Mouse (Mus musculus): ENCODE measurements around the gene Glp1r. TPM values are rescaled to one million over a fixed set of nuclear protein-coding genes. Genes with fewer than 3 reads are reported as not detected.

Gene Glp1r
- polyA plus RNA-seq, 1 experiment from 2014 or later = 0.49 TPM

DNA sequence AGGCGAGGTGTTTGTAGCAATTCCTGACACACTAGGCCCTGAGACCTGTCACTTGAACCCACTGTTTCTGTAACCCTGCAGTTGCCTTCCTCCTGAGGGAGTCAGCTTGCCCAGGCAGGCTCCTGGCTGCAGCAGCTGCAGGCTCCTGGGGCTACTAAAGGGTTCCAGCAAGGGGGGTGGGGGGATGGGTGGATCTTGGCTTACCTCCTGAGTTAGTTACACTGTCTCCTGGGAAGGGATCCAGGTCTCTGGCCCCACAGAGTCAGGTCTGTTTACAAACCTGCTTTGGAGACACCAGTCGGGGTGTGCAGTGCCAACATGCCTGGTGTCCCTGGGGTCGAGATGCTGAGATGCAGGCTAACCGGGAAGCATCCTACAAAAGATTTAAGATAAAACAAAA, 68.4 kb downstream of the Glp1r start:
- WGBS = 43% methylated on average over 4 of the region's 4 CpGs
- Histone ChIP-seq H3K36me3 (ENCODE audit: control insufficient read depth, insufficient read depth) (no peaks in the 10 kb centered on the region), H3K4me1 (ENCODE audit: control insufficient read depth, insufficient read depth, low read length) (no peaks in the 10 kb centered on the region; the same call in 1 of the 2 replicates), H3K4me3 (ENCODE audit: low read length) (no peak overlapping the region), H3K9ac (ENCODE audit: low read length) (no peak overlapping the region), H3K27ac (ENCODE audit: low read length) (no peak overlapping the region), H3K9me3 (replicated peaks; ENCODE audit: control insufficient read depth, low read length) (no peaks in the 10 kb centered on the region), H3K4me2 (ENCODE audit: low read depth, low read length) (no peak overlapping the region), H3K27me3 (ENCODE audit: control insufficient read depth, insufficient read depth, low read length) (no peaks in the 10 kb centered on the region)
- no peak for ATAC-seq (replicated peaks; ENCODE audit: extremely low read depth, insufficient read depth, low FRiP score)

GRCm38 (mm10) chr17:30971877-30972276, 70.3 kb downstream of the Glp1r start:
- no peak overlapping the region for H3K4me2 ChIP-seq (ENCODE audit: low read depth, low read length)
- H3K27me3 ChIP-seq (ENCODE audit: control insufficient read depth, insufficient read depth, low read length) = no peaks in the 10 kb centered on the region
- no peaks in the 10 kb centered on the region for H3K9me3 ChIP-seq (replicated peaks; ENCODE audit: control insufficient read depth, low read length)
- no peak overlapping the region for H3K27ac ChIP-seq (ENCODE audit: low read length)
- no peak overlapping the region for H3K4me3 ChIP-seq (ENCODE audit: low read length)
- no peaks in the 10 kb centered on the region; the same call in 1 of the 2 replicates for H3K4me1 ChIP-seq (ENCODE audit: control insufficient read depth, insufficient read depth, low read length)
- H3K9ac ChIP-seq (ENCODE audit: low read length) = no peak overlapping the region
- H3K36me3 ChIP-seq (ENCODE audit: control insufficient read depth, insufficient read depth) = no peaks in the 10 kb centered on the region
- ATAC-seq (replicated peaks; ENCODE audit: extremely low read depth, insufficient read depth, low FRiP score) = no peak
- WGBS = 80% methylated on average over 7 of the region's 7 CpGs

- Histone ChIP-seq H3K27ac (ENCODE audit: low read length) (no peak overlapping the region), H3K9ac (ENCODE audit: low read length) (no peak overlapping the region), H3K36me3 (ENCODE audit: control insufficient read depth, insufficient read depth) (no peaks in the 10 kb centered on the region), H3K27me3 (ENCODE audit: control insufficient read depth, insufficient read depth, low read length) (no peaks in the 10 kb centered on the region), H3K9me3 (replicated peaks; ENCODE audit: control insufficient read depth, low read length) (no peaks in the 10 kb centered on the region), H3K4me1 (ENCODE audit: control insufficient read depth, insufficient read depth, low read length) (no peaks in the 10 kb centered on the region; the same call in 1 of the 2 replicates), H3K4me2 (ENCODE audit: low read depth, low read length) (no peak overlapping the region), H3K4me3 (ENCODE audit: low read length) (no peak overlapping the region)
- peak; percentile 75 for ATAC-seq (replicated peaks; ENCODE audit: extremely low read depth, insufficient read depth, low FRiP score)
- 32% methylated on average over 6 of the region's 6 CpGs for whole genome bisulfite sequencing
Observed at GRCm38 (mm10) chr17:30973332-30973731, 71.7 kb downstream of the Glp1r start.

- H3K4me1 ChIP-seq (ENCODE audit: control insufficient read depth, insufficient read depth, low read length) = no peaks in the 10 kb centered on the region
- no peak overlapping the region for H3K27ac ChIP-seq (ENCODE audit: low read length)
- no peaks in the 10 kb centered on the region for H3K36me3 ChIP-seq (ENCODE audit: control insufficient read depth, insufficient read depth)
- no peaks in the 10 kb centered on the region for H3K27me3 ChIP-seq (ENCODE audit: control insufficient read depth, insufficient read depth, low read length)
- no peaks in the 10 kb centered on the region for H3K9me3 ChIP-seq (replicated peaks; ENCODE audit: control insufficient read depth, low read length)
- H3K9ac ChIP-seq (ENCODE audit: low read length) = no peak overlapping the region
- WGBS = 48% methylated on average over 2 of the region's 2 CpGs
- ATAC-seq (replicated peaks; ENCODE audit: extremely low read depth, insufficient read depth, low FRiP score) = no peak
- no peak overlapping the region for H3K4me2 ChIP-seq (ENCODE audit: low read depth, low read length)
- H3K4me3 ChIP-seq (ENCODE audit: low read length) = no peak overlapping the region
Observed at GRCm38 (mm10) chr17:30977290-30977689, 75.7 kb downstream of the Glp1r start.

DNA sequence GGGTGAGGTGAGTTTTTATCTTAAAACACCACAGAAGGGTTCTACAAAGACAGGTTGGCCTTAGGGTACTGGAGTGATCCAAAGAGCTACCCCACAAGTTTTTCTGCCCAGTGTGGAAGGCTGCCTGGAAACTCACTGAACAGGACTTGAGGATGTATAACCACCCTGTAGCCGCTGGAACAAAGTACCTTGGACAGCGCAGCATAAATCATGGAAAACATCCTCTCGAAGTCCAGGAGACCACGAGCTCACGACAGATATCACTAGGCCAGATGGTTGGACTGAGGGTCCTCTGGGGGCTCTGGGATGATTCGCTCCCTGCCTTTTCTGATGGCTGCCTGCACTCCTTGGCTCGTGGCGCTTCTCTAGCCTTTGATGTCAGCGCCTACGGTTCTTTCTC, 76.9 kb downstream of the Glp1r start:
- H3K4me1 ChIP-seq (ENCODE audit: control insufficient read depth, insufficient read depth, low read length) = no peaks in the 10 kb centered on the region
- no peaks in the 10 kb centered on the region for H3K36me3 ChIP-seq (ENCODE audit: control insufficient read depth, insufficient read depth)
- no peak overlapping the region for H3K9ac ChIP-seq (ENCODE audit: low read length)
- no peaks in the 10 kb centered on the region for H3K27me3 ChIP-seq (ENCODE audit: control insufficient read depth, insufficient read depth, low read length)
- no peaks in the 10 kb centered on the region for H3K9me3 ChIP-seq (replicated peaks; ENCODE audit: control insufficient read depth, low read length)
- ATAC-seq (replicated peaks; ENCODE audit: extremely low read depth, insufficient read depth, low FRiP score) = no peak
- 56% methylated on average over 10 of the region's 10 CpGs for WGBS
- no peak overlapping the region for H3K4me3 ChIP-seq (ENCODE audit: low read length)
- H3K27ac ChIP-seq (ENCODE audit: low read length) = no peak overlapping the region
- no peak overlapping the region for H3K4me2 ChIP-seq (ENCODE audit: low read depth, low read length)

DNA sequence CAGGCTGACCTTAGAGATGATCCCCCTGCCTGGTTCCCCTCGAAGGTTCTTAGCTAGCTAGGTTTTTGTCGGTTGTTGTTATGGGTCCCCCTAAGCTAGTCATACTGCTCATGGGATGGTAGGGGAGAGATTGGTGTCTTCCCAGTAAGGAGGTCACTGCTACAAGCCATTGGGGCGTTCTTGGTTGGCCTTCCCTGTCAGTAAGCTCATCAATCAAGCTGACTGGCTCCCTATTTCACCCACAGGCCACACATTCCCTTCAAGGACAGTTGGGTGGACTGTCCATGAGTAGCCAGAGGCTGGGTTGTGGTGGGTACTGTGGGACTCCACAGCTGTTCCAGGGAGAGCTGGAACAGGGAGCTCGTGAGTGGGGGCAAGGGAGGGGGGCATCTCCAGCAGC, 81.9 kb downstream of the Glp1r start:
- H3K9me3 ChIP-seq (replicated peaks; ENCODE audit: control insufficient read depth, low read length) = no peaks in the 10 kb centered on the region
- no peaks in the 10 kb centered on the region for H3K4me1 ChIP-seq (ENCODE audit: control insufficient read depth, insufficient read depth, low read length)
- no peak overlapping the region for H3K4me2 ChIP-seq (ENCODE audit: low read depth, low read length)
- H3K27me3 ChIP-seq (ENCODE audit: control insufficient read depth, insufficient read depth, low read length) = 0 out of 2 replicates have a peak, but pooled peaks cover 2% of the 10 kb centered on the region
- WGBS = 65% methylated on average over 4 of the region's 4 CpGs
- H3K4me3 ChIP-seq (ENCODE audit: low read length) = no peak overlapping the region
- no peak overlapping the region for H3K27ac ChIP-seq (ENCODE audit: low read length)
- H3K36me3 ChIP-seq (ENCODE audit: control insufficient read depth, insufficient read depth) = no peaks in the 10 kb centered on the region
- H3K9ac ChIP-seq (ENCODE audit: low read length) = no peak overlapping the region
- ATAC-seq (replicated peaks; ENCODE audit: extremely low read depth, insufficient read depth, low FRiP score) = no peak

- Histone ChIP-seq H3K4me1 (ENCODE audit: control insufficient read depth, insufficient read depth, low read length) (no peaks in the 10 kb centered on the region), H3K9me3 (replicated peaks; ENCODE audit: control insufficient read depth, low read length) (no peaks in the 10 kb centered on the region), H3K4me2 (ENCODE audit: low read depth, low read length) (no peak overlapping the region), H3K4me3 (ENCODE audit: low read length) (no peak overlapping the region), H3K9ac (ENCODE audit: low read length) (no peak overlapping the region), H3K36me3 (ENCODE audit: control insufficient read depth, insufficient read depth) (no peaks in the 10 kb centered on the region), H3K27ac (ENCODE audit: low read length) (no peak overlapping the region), H3K27me3 (ENCODE audit: control insufficient read depth, insufficient read depth, low read length) (peaks cover 8% of the 10 kb centered on the region; the same call in 1 of the 2 replicates)
- no peak for ATAC-seq (replicated peaks; ENCODE audit: extremely low read depth, insufficient read depth, low FRiP score)
- 45% methylated on average over 10 of the region's 10 CpGs for WGBS
Observed at GRCm38 (mm10) chr17:30990254-30990653, 88.6 kb downstream of the Glp1r start.

Small RNAs within 50 kb of the gene (microRNA-seq; reads per million reads assigned to microRNA genes)
- not detected for gene Gm24026

Other genes starting within 250 kb of the Glp1r start
- gene Umodl1, start 52.8 kb downstream of the Glp1r start, polyA plus RNA-seq (2015; fragmentation: Nextera tagmentation; extraction: Ambion mirVana) = 1.5 and 3.0 TPM in 2 replicates
- 12.7 and 15.6 TPM in 2 replicates for gene Abcg1, start 155.9 kb downstream of the Glp1r start, polyA plus RNA-seq (2015; fragmentation: Nextera tagmentation; extraction: Ambion mirVana)
- gene Tff3, start 227.8 kb downstream of the Glp1r start, polyA plus RNA-seq (2015; fragmentation: Nextera tagmentation; extraction: Ambion mirVana) = 3.4 TPM in 1 of 2 replicates, not detected in the other
- gene Tff2, start 242.5 kb downstream of the Glp1r start, polyA plus RNA-seq (2015; fragmentation: Nextera tagmentation; extraction: Ambion mirVana) = not detected in 2 replicates